Mouse (Mus musculus): ENCODE measurements around the gene Tmem234.

GRCm38 (mm10) chr4:129622120-129622802 is 21.8 kb downstream of the Tmem234 start:
- TF ChIP-seq GATA1 (IDR thresholded peaks at IDR 0.05; ENCODE audit: low read length) (0 out of 2 replicates have a peak, but pooled peaks have one; percentile 15), TAL1 (IDR thresholded peaks at IDR 0.05; ENCODE audit: low read length) (no peak)
